12 mouse cellular contexts compared by ENCODE assay signal in genomic region chr14:31617204-31617603, GRCm38 (mm10). TPM values are rescaled to one million over a fixed set of nuclear protein-coding genes. Genes with fewer than 3 reads are reported as not detected.
"Had no signal": no experiment of that assay in that cellular context is flagged by ENCODE, and none has a peak within 500 bp of the region (broad histone marks: within the 10 kb centered on the region; RNA-seq: fewer than 3 reads in every experiment).

No protein-coding gene starts in this region.

- ATAC-seq: inflammation-experienced regulatory T-cells, adult 6 months; intestine, postnatal 0 days; midbrain, embryonic 16.5 days had no signal

- DNase-seq: kidney, adult 9 months; kidney, postnatal 36 days; lung, adult 18-20 months; thymus, adult 18-20 months; thymus, postnatal 14 days had no signal

RNA-seq across cellular contexts. Expression of gene Gm49387, which starts 23.5 kb away (rescaled TPM):
- total RNA-seq: layer of hippocampus, postnatal 14 days; liver, adult 2 months; megakaryocyte-erythroid progenitor cell, adult 5-6 weeks had no signal
- polyA plus RNA-seq: kidney, postnatal 0 days; midbrain, embryonic 16.5 days had no signal

RNA-seq across cellular contexts. Expression of gene Colq, which starts 26.1 kb away (rescaled TPM):
- polyA plus RNA-seq: midbrain, embryonic 16.5 days had no signal
